Mouse (Mus musculus) cerebellum, adult 11 months (tissue): ENCODE measurements around the gene 1700020A23Rik.

Experiments
- DNase-seq: peaks from one replicate; pipeline ENCODE4 v3.0.0; 2022

Gene 1700020A23Rik

GRCm38 (mm10) chr2:130411558-130412495 lies 6.8 kb downstream of the 1700020A23Rik start:
- peak; percentile 76 for DNase-seq

DNA sequence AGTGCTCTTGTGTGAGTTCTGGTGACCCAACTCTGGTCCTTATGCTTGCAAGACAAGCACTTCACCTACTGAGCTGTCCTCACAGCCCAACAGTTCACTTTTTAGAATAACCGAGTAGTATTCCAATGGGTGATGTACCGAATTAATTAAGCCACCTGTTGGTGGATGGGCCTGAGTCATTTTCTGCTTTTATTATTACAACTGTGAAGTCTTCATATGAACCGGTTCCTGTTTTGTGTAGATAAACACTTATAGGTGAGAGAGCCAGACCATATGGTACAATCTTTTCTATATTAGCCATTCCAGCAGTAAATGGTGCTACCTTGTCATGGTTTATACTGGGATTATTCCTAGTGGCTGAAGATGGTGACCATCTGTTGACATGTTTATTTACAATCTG lies 7.7 kb downstream of the 1700020A23Rik start:
- DNase-seq = no peak

DNA sequence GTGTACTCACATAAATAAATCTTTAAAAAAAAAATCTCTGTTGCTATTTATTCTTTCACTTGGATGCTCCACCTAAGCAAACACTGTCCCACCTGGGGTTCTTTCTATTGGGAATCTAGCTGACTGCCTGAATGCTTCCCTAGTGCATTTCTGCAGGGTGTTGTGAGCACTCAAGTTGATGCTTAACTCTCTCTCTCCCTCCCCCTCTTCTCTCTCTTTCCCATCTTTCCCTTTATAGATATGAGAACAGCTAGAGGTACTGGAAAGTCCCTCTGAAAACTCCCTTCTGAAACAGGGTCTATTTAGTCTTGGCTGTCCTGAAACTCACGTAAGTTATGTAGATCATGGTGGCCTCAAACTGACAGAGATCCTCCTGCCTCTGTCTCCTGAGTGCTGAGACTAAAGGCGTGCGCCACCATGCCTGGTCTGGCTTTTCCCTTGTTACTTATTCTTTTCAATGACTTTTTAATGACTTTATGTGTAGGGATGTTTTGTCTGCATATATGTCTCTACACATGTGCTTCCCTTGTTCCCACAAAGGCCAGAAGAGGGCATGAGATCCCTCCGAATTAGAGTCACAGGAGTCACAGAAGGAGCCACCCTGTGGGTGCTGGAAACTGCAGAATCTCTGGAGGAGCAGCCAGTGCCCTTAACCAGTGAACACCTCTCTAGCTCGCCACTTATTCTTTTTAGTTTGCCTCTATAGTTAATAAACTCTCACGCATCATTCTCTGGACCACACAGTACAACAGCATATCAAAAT lies 9.2 kb downstream of the 1700020A23Rik start:
- no peak for DNase-seq

DNA sequence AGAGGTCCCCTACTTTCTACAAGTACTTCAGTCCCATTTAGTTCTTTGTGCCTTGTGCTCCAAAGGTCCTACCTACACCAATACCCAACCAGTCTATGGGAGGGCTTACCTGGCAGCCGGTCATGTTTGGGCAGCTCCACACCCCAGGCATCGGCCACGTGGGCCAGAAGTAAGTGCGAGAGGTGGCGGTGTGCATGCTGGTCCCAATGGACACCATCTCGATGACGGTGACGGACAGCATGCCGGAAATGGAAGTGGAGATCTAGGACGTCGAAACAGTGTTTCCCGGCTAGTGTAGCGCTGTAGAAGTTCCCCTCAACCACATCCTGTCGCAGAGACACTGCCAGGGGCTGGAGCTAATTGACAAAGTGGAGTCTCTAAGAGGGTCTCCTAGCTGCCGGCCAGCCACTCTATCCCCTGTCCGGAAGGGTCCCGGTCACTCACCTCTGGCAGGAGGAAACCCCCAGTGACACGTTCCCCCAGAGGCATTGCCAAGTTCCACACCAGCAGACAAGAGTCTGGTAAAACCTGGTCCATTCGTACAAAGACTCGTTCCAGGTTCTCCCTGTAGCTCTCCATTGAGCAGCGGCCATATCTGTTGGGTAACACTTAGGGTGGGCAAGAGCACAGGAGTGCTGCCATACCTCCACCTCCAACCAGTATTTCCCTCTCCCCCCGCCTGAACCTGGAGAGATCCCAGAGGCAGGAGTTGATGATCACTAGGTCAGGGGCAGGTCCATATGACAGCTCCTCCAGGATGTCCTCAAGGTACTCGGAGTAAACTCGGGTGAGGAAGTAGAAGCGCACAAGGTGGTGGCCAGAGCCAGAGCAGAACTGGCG lies 16.9 kb downstream of the 1700020A23Rik start:
- peak; percentile 16 for DNase-seq

DNA sequence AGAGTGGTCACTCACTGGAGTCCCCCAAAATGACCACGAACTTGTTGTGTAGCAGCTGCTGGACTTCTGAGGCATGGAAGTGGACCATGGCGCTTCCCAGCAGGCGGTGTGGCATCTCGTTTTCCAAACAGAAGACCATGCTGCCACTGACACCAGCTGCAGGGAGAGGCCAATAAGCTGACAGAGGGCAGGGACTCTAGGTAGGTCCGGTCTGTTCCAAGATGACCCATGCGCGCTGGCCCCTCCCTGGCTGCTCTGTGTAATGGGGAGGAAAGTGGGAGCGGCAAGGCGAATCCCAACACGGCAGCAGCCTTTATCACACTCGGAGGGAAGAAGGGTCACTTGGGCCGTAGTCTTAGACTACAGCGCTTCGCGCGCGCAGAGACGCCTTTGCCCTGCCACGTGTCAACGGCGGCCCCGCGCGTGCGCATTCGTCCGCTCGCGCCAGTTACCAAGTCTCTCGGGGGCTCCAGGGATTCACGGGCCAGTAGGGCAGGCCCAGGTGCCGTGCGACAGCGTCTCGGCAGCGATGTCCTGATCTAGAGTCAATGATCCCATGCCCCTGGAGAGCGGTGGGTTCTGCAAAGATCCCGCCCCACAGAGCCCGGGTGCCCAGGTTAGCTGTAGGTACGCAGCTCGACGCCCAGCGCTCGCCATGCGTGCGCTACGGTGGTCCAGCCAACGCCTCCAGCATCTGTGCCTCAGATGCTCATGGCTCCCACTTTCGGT lies 18.5 kb downstream of the 1700020A23Rik start:
- DNase-seq = peak; percentile 80

GRCm38 (mm10) chr2:130424126-130424853 lies 19.2 kb downstream of the 1700020A23Rik start, which contains the start of the genes Vps16 and Pced1a:
Gene Vps16 (plus strand): TSS chr2:130424339.
Gene Pced1a (minus strand): TSS chr2:130424701.
- peak; percentile 90 for DNase-seq

DNA sequence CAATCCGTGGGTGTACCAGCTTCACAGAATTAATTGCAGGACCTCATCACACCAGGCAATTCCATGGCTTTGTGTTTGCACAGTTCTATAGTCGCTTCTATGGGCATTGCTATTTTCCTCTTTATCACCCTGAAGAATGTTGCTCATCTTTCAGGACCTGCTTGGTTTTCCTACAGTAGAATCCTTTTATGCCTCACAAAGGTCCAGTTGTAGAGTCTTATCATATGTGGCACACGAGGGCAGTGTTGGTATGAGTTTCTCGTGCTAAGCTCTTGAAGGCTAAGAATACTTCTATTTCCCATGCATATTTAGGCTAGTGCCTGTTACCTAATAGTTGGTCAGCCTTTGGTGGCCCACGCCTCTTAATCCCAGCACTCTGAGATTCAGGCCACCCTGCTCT lies 20.1 kb downstream of the 1700020A23Rik start:
- DNase-seq = no peak

DNA sequence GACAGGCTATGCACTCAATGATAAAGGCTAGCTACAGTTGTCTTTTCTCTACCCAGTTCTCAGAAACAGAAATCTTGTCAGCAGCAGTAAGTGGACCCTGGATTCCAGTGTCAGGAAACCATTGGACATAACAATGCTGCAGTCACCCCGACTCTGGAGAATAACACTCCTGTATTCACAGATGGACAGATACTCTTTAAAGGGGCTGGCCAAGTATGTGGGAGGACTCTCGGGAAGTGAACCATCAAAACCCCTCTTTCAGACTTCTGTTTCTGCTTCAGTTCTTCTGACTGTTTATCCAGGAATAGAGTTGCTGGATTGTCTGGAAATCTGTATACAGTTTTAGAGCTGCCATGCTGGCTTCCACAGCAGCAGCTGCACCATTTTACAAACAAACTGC lies 24.8 kb downstream of the 1700020A23Rik start:
- DNase-seq = no peak

GRCm38 (mm10) chr2:130430484-130430883 lies 25.4 kb downstream of the 1700020A23Rik start:
- no peak for DNase-seq

DNA sequence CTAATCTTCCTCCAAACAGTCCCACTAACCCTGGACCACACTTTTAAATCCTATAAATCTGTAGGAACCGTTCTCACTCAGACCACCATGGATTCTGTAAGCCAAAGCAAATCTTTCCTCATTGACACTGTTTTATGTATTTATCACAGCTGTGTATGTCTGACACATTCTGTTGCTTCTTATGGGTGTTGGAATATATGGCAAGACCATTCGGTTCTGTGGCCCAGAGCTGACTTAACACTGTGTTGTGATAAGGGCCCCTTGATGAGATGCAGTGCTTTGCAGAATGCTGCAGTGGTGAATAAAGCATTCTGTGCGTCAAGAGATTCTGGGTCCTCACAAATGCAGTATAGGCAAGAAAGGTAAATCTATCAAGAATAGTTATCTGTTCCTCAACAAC lies 27.1 kb downstream of the 1700020A23Rik start:
- no peak for DNase-seq

- DNase-seq = no peak
Observed at GRCm38 (mm10) chr2:130433152-130433551, 28.1 kb downstream of the 1700020A23Rik start.

DNA sequence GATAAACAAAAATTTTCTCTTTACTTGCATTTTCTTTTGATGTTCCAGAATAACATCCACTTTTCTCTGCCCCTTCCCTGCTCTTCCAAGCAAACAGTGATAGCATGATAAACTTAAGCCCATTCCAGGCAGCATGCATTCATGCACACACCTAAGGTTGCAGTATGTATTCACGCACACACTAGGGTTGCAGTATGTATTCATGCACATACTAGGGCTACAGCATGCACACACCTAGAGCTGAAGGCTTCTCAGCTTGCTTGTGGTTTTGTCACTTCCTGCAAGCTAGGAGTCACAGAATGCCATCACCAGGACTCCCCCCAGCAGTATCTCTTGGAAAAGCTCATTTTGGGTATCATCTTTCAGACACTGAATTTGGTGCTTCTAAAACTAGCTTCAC lies 31.7 kb downstream of the 1700020A23Rik start:
- DNase-seq = no peak

DNA sequence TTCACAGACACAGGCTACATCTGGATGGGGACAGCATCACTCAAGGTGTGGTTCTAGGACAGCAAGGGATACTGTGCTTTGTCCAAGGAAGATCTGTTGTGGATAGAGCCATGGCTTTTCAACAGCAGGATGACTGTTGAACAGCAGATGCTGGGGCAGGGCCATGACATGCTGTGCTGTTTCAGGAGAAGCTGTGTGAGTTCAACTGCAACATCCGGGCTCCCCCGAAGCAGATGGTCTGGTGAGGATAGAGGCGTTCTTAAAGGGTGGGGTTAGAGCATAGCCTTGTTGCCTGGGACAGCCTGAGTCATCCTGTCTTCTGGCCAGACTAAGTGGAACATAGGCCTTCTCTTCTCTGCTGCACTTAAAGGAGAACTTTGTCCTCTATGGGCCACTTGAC lies 33.8 kb downstream of the 1700020A23Rik start:
- no peak for DNase-seq

DNA sequence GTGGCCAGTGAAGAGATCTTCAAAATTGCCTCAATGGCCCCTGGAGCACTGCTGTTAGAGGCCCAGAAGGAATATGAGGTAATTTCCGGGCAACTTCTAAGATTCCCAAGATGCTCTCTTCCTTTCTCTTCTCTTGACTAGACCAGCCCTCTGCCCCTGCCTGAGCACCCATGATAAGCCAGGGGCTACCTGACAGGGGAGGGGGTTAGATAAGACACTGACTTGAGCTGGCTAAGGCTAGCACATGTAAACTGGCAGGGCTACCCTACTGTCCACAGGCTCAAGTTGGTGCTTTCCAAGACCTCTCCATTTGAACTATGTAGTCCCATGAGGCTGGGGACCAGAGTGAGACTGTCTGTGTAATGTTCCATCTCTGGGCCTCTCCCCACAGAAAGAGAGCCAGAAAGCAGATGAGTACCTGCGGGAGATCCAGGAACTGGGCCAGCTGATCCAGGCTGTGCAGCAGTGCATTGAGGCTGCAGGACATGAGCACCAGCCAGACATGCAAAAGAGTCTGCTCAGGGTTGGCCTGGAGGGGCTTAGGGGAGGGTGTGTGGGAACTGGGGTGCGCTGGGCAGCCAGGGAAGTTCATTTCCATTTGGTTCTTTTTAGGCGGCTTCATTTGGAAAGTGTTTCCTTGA lies 34.9 kb downstream of the 1700020A23Rik start:
- DNase-seq = no peak

DNA sequence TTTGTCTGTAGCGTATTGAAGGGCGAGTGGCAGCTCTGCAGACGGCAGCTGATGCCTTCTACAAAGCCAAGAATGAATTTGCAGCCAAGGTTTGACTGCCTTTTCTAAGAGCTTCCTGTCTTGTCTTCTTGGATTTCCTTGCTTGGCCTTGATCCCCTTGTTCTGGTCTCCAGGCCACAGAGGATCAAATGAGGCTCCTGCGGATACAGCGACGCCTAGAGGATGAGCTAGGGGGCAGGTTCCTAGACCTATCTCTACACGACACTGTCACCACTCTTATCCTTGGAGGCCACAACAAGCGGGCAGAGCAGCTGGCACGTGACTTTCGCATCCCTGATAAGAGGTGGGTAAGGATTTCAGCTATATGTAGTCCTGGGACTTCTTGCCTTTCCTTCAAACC lies 37.1 kb downstream of the 1700020A23Rik start:
- no peak for DNase-seq

GRCm38 (mm10) chr2:130448449-130448848 lies 43.4 kb downstream of the 1700020A23Rik start:
- DNase-seq = no peak

- no peak for DNase-seq
Observed at GRCm38 (mm10) chr2:130449021-130449793, 44.1 kb downstream of the 1700020A23Rik start.

- peak; percentile 87 for DNase-seq
Observed at GRCm38 (mm10) chr2:130449794-130450433, 44.9 kb downstream of the 1700020A23Rik start, which contains the start of gene Ptpra. Gene Ptpra (plus strand): TSS chr2:130450278.

- DNase-seq = peak; percentile 69
Observed at GRCm38 (mm10) chr2:130450434-130450796, 45.4 kb downstream of the 1700020A23Rik start.
